Mouse (Mus musculus) kidney, adult 9 months (tissue): ENCODE measurements around the gene Tmem263.

Experiments
- DNase-seq: peaks from one replicate; pipeline ENCODE4 v3.0.0; 2022

The Tmem263 gene

DNA sequence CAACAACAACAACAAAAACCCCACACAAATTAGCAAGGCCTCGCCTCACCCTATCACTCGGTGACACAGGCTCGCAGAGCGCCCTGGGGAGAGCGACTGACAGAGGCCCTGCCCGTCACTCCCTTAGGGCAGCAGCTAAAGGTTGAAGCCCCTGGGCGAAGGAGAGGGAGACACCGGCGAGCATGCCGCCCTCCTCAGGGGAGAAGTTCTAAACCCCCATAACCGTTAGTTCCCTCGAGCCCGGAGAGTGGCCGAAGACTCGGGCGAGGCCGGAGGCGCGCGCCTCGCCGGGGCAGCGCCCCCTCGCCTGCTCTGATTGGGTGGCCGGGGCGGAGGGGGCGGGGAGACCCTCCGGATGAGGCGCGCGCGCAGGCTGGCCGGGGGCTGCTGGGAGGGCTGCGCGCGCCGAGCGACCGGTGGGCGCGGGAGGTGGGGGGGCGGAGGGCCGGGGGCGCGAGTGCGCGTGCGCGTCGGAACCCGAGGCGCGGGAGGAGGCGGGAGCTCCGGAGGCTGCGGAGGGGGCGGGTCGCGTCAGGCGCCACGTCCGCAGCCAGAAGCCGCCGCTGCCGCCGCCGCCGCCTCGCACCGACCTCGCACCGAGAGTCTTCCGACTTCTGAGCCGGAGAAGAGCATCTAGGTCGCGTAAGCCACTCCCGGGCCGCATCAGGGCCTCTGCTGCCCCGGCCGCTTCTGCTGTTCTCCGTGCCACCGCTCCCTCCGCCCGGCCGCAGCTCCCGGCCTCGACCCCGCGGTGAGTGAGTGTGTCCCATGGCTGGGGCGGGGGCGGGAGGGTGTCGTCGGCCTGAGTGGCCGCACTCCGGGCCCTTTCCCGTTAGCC is at the start of gene Tmem263, which contains the start of gene Fhl4:
Tmem263 (plus strand) TSS at position 381 of the 838 bp plus-strand sequence.
Fhl4 (minus strand) TSS at position 249 of the 838 bp plus-strand sequence.
- peak; percentile 53 for DNase-seq

DNA sequence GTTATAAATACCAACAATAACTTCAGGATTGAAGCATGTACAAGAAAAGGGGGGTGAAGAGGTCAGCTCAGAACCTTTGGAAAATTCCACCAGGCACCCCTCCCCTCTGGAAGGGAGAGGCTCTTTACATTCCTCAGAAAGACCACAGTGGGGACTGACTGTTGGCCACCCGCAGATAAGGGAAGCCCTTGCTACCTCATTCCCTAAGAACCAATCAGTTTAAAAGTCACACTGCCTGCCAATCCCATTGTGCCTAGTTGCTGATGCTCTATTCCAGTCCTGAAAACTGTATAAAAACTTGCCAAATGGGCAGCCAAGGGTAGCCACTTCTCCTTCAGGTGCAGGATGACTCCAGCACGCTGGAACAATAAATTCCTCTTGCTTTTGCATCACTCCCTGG is 47.6 kb upstream of the Tmem263 start:
- DNase-seq = no peak

GRCm38 (mm10) chr10:85071605-85072152 is 30.7 kb upstream of the Tmem263 start:
- DNase-seq = no peak

- DNase-seq = no peak
Measured at GRCm38 (mm10) chr10:85101841-85102240, 586 bp upstream of the Tmem263 start.

- peak; percentile 24 for DNase-seq
Measured at GRCm38 (mm10) chr10:85103085-85103885, 858 bp downstream of the Tmem263 start.

GRCm38 (mm10) chr10:85114409-85114808 is 12.0 kb downstream of the Tmem263 start:
- DNase-seq = no peak

DNA sequence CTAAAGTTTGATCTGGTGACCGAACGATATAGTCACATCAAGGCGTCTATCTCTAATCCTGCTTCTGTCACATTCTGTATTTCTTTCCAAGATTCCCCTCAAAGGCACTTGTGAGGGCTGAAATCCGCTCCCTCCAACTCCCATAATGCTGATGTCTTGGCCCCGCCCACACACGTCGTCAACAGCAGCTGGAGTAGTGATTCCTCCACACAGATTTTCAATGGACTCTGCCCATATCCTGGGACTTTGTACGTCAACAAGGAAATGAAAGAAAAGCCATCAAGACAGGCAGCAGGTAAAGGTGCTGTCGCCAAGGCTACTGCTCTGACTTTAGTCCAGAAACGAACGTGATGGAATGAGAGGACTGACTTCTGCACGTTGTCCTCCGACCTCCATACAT is 22.8 kb downstream of the Tmem263 start:
- no peak for DNase-seq

DNA sequence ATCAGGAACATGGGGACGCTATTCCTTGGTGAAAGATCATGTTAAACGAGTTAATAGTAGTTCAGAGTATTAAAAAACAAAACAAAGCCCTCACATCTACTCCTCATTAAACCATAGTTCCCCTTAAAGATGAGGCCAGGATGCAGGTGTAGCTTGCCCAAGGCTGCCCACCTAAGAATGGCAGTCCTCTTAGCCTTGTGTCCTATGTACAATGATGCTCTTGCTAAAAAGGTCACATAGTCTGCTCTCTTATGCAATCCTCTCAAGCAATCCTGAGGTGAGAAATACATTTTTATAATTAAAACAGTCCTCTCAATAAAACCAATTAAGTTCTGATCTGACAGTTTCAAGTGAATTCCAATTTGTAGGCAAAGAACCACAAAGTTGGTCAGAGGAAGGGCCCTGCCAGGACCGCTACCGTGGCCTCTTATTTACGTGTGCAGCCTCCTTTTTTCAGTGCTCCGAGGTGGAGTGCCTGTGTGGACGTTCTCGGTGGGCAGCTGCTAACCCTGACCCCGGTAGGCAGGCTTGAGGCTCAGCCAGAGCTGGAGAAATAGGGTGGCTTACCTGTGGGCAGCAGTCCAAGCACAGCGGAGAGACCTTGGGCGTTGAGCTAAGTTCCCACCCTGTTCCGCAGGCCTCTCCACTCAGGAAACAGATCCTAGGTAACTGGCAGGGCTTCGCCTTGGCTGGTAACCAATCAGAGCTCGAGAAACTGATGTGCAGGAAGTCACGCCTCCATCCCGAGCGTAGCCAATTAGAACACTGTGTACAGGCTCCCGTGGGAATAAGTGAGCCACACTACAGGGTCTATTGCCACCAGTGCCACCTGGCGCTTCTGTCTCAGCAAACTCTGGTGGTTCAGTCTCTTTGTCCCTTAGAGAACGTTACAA is 25.2 kb downstream of the Tmem263 start, which contains the start of gene Mterf2:
Mterf2 (minus strand) TSS at position 633 of the 893 bp plus-strand sequence.
- DNase-seq = peak; percentile 99

DNA sequence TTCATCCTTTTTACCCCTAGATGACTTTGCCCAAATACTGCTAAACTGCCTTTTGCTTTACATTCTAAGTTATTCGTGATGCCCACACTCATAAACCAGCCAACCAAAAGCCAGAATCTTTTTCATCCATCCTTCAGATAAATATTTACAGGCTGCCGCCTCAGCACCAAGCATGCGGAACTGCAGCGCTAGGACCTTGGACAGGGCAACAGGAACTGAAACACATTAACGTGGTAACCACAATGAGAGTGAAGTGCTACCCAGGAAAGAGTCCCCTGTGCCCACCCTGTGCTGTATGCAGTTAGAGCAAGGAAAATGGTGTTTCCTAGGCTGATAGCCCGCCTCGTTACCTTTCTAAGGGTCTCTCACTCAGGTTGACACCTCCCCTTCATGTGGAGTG is 26.0 kb downstream of the Tmem263 start:
- DNase-seq = peak; percentile 48

DNA sequence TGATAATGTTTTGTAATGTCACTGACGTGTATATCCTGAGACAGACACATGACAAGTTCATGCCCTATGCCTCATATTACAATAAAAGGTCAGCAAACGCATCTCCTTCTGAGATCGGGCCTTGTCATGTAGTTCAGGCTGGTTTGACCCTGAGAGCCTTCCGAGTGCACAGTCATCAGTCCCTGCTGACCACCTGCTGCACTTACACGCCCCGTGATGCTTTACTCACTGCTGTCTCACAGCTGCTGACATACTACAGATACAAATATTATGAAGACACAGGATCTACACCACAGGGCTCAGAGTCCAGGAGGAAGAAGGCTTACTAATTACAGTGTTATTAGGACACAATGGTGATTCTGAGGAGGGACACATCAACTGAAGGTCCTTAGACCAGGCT is 34.1 kb downstream of the Tmem263 start:
- no peak for DNase-seq

DNA sequence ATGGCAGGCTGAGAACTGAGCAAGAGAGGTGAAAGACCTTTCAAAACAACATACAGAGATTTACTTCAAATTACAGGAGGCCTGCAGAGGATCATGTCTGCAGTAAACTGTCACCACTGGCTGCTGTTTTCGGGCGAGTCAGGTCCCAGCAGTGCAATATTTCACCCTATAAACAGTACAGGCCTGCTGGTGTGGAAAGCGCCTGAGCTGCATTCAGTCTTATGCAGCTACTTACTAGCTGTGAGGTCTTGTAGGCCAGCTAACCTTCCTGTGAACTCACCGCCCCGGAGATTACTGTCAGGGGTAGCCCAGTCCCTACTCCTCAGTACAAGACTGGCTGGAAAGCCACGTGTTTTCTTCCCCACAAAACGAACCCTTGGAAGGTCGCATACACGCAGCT is 39.0 kb downstream of the Tmem263 start:
- no peak for DNase-seq

GRCm38 (mm10) chr10:85146282-85146681 is 43.9 kb downstream of the Tmem263 start:
- DNase-seq = no peak

- no peak for DNase-seq
Measured at GRCm38 (mm10) chr10:85149226-85149625, 46.8 kb downstream of the Tmem263 start.

GRCm38 (mm10) chr10:85154195-85154594 is 51.8 kb downstream of the Tmem263 start:
- peak; percentile 61 for DNase-seq

GRCm38 (mm10) chr10:85157451-85157850 is 55.0 kb downstream of the Tmem263 start:
- DNase-seq = no peak

- DNase-seq = no peak
Measured at GRCm38 (mm10) chr10:85159989-85160619, 57.7 kb downstream of the Tmem263 start.

- peak; percentile 32 for DNase-seq
Measured at GRCm38 (mm10) chr10:85161745-85162351, 59.4 kb downstream of the Tmem263 start.

- no peak for DNase-seq
Measured at GRCm38 (mm10) chr10:85164791-85165190, 62.4 kb downstream of the Tmem263 start.

GRCm38 (mm10) chr10:85165306-85165705 is 62.9 kb downstream of the Tmem263 start:
- DNase-seq = no peak
